Mouse (Mus musculus): ENCODE results near the gene Znhit3.

GRCm38 (mm10) chr11:84871046-84871445 lies 45.1 kb downstream of the Znhit3 start:
- TF ChIP-seq CTCF (conservative IDR thresholded peaks at IDR 0.05; ENCODE audit: insufficient read depth, insufficient read length, low read depth, low read length) (no peak), POLR2A (IDR thresholded peaks at IDR 0.05; ENCODE audit: low read depth, low read length) (no peak)
